Mouse (Mus musculus): Measurements from ENCODE around the gene Gm27021. TPM values are rescaled to one million over a fixed set of nuclear protein-coding genes. Genes with fewer than 3 reads are reported as not detected.

Gene Gm27021
- polyA plus RNA-seq, 1 experiment from 2014 or later: 2.5 TPM

GRCm38 (mm10) chr8:120700053-120700452, 32.2 kb upstream of the Gm27021 start:
- Histone ChIP-seq H3K27me3 (ENCODE audit: control insufficient read depth, insufficient read depth, low read depth, low read length) (peaks cover 2% of the 10 kb centered on the region; the same call in 1 of the 2 replicates), H3K4me1 (replicated peaks; ENCODE audit: control insufficient read depth, insufficient read depth, low read length) (peaks cover 31% of the 10 kb centered on the region)
- no peak for ATAC-seq (ENCODE audit: low read depth)

GRCm38 (mm10) chr8:120699565-120699964, 31.7 kb upstream of the Gm27021 start:
- Histone ChIP-seq H3K36me3 (ENCODE audit: control insufficient read depth, insufficient read depth, low read length) (no peaks in the 10 kb centered on the region), H3K9ac (ENCODE audit: low read length) (no peak overlapping the region), H3K4me1 (replicated peaks; ENCODE audit: control insufficient read depth, insufficient read depth, low read length) (peaks cover 31% of the 10 kb centered on the region), H3K4me3 (ENCODE audit: low read length) (no peak overlapping the region), H3K9me3 (ENCODE audit: control insufficient read depth, low read length) (no peaks in the 10 kb centered on the region), H3K4me2 (ENCODE audit: low read depth, low read length) (no peak overlapping the region), H3K27me3 (ENCODE audit: control insufficient read depth, insufficient read depth, low read depth, low read length) (peaks cover 2% of the 10 kb centered on the region; the same call in 1 of the 2 replicates), H3K27ac (ENCODE audit: low read length) (peak overlapping the region; percentile 62)
- WGBS: 47% methylated on average over 2 of the region's 2 CpGs
- no peak for ATAC-seq (ENCODE audit: low read depth)

More at GRCm38 (mm10) chr8:120700053-120700452, 32.2 kb upstream of the Gm27021 start:
- Histone ChIP-seq H3K4me3 (ENCODE audit: low read length) (no peak overlapping the region), H3K27ac (ENCODE audit: low read length) (peak overlapping the region; percentile 62), H3K9ac (ENCODE audit: low read length) (no peak overlapping the region), H3K9me3 (ENCODE audit: control insufficient read depth, low read length) (no peaks in the 10 kb centered on the region), H3K36me3 (ENCODE audit: control insufficient read depth, insufficient read depth, low read length) (no peaks in the 10 kb centered on the region), H3K4me2 (ENCODE audit: low read depth, low read length) (no peak overlapping the region)
- WGBS: 72% methylated on average over 4 of the region's 4 CpGs

GRCm38 (mm10) chr8:120699079-120699478, 31.2 kb upstream of the Gm27021 start:
- Histone ChIP-seq H3K9ac (ENCODE audit: low read length) (no peak overlapping the region), H3K27me3 (ENCODE audit: control insufficient read depth, insufficient read depth, low read depth, low read length) (peaks cover 2% of the 10 kb centered on the region; the same call in 1 of the 2 replicates), H3K4me3 (ENCODE audit: low read length) (no peak overlapping the region), H3K36me3 (ENCODE audit: control insufficient read depth, insufficient read depth, low read length) (no peaks in the 10 kb centered on the region), H3K27ac (ENCODE audit: low read length) (peak overlapping the region; percentile 68), H3K4me2 (ENCODE audit: low read depth, low read length) (no peak overlapping the region), H3K4me1 (replicated peaks; ENCODE audit: control insufficient read depth, insufficient read depth, low read length) (peaks cover 34% of the 10 kb centered on the region), H3K9me3 (ENCODE audit: control insufficient read depth, low read length) (no peaks in the 10 kb centered on the region)
- WGBS: 54% methylated on average over 6 of the region's 6 CpGs
- ATAC-seq (ENCODE audit: low read depth): 0 out of 2 replicates have a peak, but pooled peaks have one; percentile 10

- Histone ChIP-seq H3K4me3 (ENCODE audit: low read length) (no peak overlapping the region), H3K9me3 (ENCODE audit: control insufficient read depth, low read length) (no peaks in the 10 kb centered on the region), H3K4me2 (ENCODE audit: low read depth, low read length) (no peak overlapping the region), H3K4me1 (replicated peaks; ENCODE audit: control insufficient read depth, insufficient read depth, low read length) (peaks cover 38% of the 10 kb centered on the region), H3K9ac (ENCODE audit: low read length) (no peak overlapping the region), H3K36me3 (ENCODE audit: control insufficient read depth, insufficient read depth, low read length) (no peaks in the 10 kb centered on the region), H3K27ac (ENCODE audit: low read length) (peak overlapping the region; percentile 68), H3K27me3 (ENCODE audit: control insufficient read depth, insufficient read depth, low read depth, low read length) (peaks cover 2% of the 10 kb centered on the region; the same call in 1 of the 2 replicates)
- 54% methylated on average over 7 of the region's 7 CpGs for whole genome bisulfite sequencing
- ATAC-seq (ENCODE audit: low read depth): no peak
Measured at GRCm38 (mm10) chr8:120698426-120698825, 30.5 kb upstream of the Gm27021 start.

GRCm38 (mm10) chr8:120697979-120698272, 30.0 kb upstream of the Gm27021 start:
- H3K4me1 ChIP-seq (replicated peaks; ENCODE audit: control insufficient read depth, insufficient read depth, low read length): peaks cover 38% of the 10 kb centered on the region
- H3K27ac ChIP-seq (ENCODE audit: low read length): peak overlapping the region; percentile 68
- ATAC-seq (ENCODE audit: low read depth): no peak
- no peak overlapping the region for H3K4me3 ChIP-seq (ENCODE audit: low read length)
- no peaks in the 10 kb centered on the region for H3K9me3 ChIP-seq (ENCODE audit: control insufficient read depth, low read length)
- H3K9ac ChIP-seq (ENCODE audit: low read length): no peak overlapping the region
- no peaks in the 10 kb centered on the region for H3K36me3 ChIP-seq (ENCODE audit: control insufficient read depth, insufficient read depth, low read length)
- H3K4me2 ChIP-seq (ENCODE audit: low read depth, low read length): no peak overlapping the region
- peaks cover 2% of the 10 kb centered on the region; the same call in 1 of the 2 replicates for H3K27me3 ChIP-seq (ENCODE audit: control insufficient read depth, insufficient read depth, low read depth, low read length)

GRCm38 (mm10) chr8:120697154-120697978, 29.5 kb upstream of the Gm27021 start:
- Histone ChIP-seq H3K9ac (ENCODE audit: low read length) (no peak overlapping the region), H3K9me3 (ENCODE audit: control insufficient read depth, low read length) (no peaks in the 10 kb centered on the region), H3K27me3 (ENCODE audit: control insufficient read depth, insufficient read depth, low read depth, low read length) (peaks cover 1% of the 10 kb centered on the region; the same call in 1 of the 2 replicates), H3K4me3 (ENCODE audit: low read length) (no peak overlapping the region), H3K4me1 (replicated peaks; ENCODE audit: control insufficient read depth, insufficient read depth, low read length) (peaks cover 38% of the 10 kb centered on the region), H3K4me2 (ENCODE audit: low read depth, low read length) (no peak overlapping the region), H3K36me3 (ENCODE audit: control insufficient read depth, insufficient read depth, low read length) (no peaks in the 10 kb centered on the region), H3K27ac (ENCODE audit: low read length) (peak overlapping the region; percentile 84)
- 0 out of 2 replicates have a peak, but pooled peaks have one; percentile 8 for ATAC-seq (ENCODE audit: low read depth)
- 44% methylated on average over 17 of the region's 17 CpGs for WGBS

GRCm38 (mm10) chr8:120696401-120697153, 28.7 kb upstream of the Gm27021 start:
- Histone ChIP-seq H3K36me3 (ENCODE audit: control insufficient read depth, insufficient read depth, low read length) (no peaks in the 10 kb centered on the region), H3K4me1 (replicated peaks; ENCODE audit: control insufficient read depth, insufficient read depth, low read length) (peaks cover 38% of the 10 kb centered on the region), H3K27me3 (ENCODE audit: control insufficient read depth, insufficient read depth, low read depth, low read length) (no peaks in the 10 kb centered on the region), H3K9me3 (ENCODE audit: control insufficient read depth, low read length) (no peaks in the 10 kb centered on the region), H3K4me2 (ENCODE audit: low read depth, low read length) (no peak overlapping the region), H3K27ac (ENCODE audit: low read length) (peak overlapping the region; percentile 84), H3K4me3 (ENCODE audit: low read length) (no peak overlapping the region), H3K9ac (ENCODE audit: low read length) (no peak overlapping the region)
- 29% methylated on average over 13 of the region's 13 CpGs for WGBS
- ATAC-seq (ENCODE audit: low read depth): peak; percentile 79

GRCm38 (mm10) chr8:120693861-120694493, 26.1 kb upstream of the Gm27021 start:
- H3K9ac ChIP-seq (ENCODE audit: low read length): peak overlapping the region; percentile 31; the same call in 1 of the 2 replicates
- H3K36me3 ChIP-seq (ENCODE audit: control insufficient read depth, insufficient read depth, low read length): no peaks in the 10 kb centered on the region
- H3K4me3 ChIP-seq (ENCODE audit: low read length): no peak overlapping the region
- H3K27ac ChIP-seq (ENCODE audit: low read length): peak overlapping the region; percentile 59
- 13% methylated on average over 22 of the region's 22 CpGs for WGBS
- H3K9me3 ChIP-seq (ENCODE audit: control insufficient read depth, low read length): no peaks in the 10 kb centered on the region
- ATAC-seq (ENCODE audit: low read depth): peak; percentile 85
- H3K27me3 ChIP-seq (ENCODE audit: control insufficient read depth, insufficient read depth, low read depth, low read length): peaks cover 3% of the 10 kb centered on the region; the same call in 1 of the 2 replicates
- H3K4me2 ChIP-seq (ENCODE audit: low read depth, low read length): peak overlapping the region; percentile 40
- H3K4me1 ChIP-seq (replicated peaks; ENCODE audit: control insufficient read depth, insufficient read depth, low read length): peaks cover 32% of the 10 kb centered on the region

- H3K4me1 ChIP-seq (replicated peaks; ENCODE audit: control insufficient read depth, insufficient read depth, low read length): peaks cover 29% of the 10 kb centered on the region
- no peaks in the 10 kb centered on the region for H3K36me3 ChIP-seq (ENCODE audit: control insufficient read depth, insufficient read depth, low read length)
- no peaks in the 10 kb centered on the region for H3K9me3 ChIP-seq (ENCODE audit: control insufficient read depth, low read length)
- no peak overlapping the region for H3K4me2 ChIP-seq (ENCODE audit: low read depth, low read length)
- no peak overlapping the region for H3K4me3 ChIP-seq (ENCODE audit: low read length)
- 63% methylated on average over 4 of the region's 4 CpGs for WGBS
- ATAC-seq (ENCODE audit: low read depth): no peak
- no peak overlapping the region for H3K27ac ChIP-seq (ENCODE audit: low read length)
- no peak overlapping the region for H3K9ac ChIP-seq (ENCODE audit: low read length)
- H3K27me3 ChIP-seq (ENCODE audit: control insufficient read depth, insufficient read depth, low read depth, low read length): peaks cover 9% of the 10 kb centered on the region; the same call in 1 of the 2 replicates
Measured at GRCm38 (mm10) chr8:120692934-120693333, 25.1 kb upstream of the Gm27021 start.
